Mouse (Mus musculus) forelimb bud, embryonic 11.5 days (tissue): ENCODE results near the gene Ccdc148.

Source experiments
- DNase-seq: peaks from one replicate; pipeline ENCODE4 v3.0.0-alpha.2; 2012; ENCODE audit warnings: low read depth, low spot score

Ccdc148 gene

DNA sequence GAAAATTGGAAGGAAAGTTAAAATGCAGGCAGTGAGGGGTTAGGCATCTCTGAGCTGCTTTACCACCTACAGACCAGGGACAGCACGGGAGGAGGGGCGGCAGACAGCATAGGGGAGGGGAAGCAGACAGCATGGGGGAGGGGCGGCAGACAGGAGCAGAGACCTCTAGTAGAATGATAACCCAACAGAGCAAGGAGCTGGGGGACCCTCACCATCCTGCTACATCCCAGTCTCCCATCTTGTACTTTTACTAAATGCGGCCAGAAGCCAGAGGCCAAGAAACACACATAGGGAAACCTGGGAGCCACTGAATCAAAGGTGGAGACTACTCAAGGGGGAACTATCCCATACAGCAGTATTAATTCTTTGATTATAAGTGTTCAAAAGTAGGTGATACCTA, 242.1 kb downstream of the Ccdc148 start:
- DNase-seq: no peak

DNA sequence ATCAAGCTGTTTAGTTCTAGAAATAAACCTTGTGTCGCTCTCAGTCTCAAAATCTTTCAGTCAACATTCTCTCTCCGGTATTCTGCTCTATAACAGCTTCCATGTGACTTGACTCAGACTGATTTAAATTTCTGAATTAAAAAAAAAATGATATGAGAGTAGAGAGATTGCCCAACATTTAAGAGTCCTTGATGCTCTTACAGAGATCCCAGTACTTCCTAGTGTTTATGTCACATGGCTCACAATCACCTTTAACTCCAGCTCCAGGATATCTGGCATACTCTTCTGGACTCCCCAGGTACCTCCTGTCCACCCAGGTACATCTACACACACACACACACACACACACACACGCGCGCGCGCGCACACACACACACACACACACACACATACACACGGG, 248.1 kb downstream of the Ccdc148 start:
- DNase-seq: no peak

DNA sequence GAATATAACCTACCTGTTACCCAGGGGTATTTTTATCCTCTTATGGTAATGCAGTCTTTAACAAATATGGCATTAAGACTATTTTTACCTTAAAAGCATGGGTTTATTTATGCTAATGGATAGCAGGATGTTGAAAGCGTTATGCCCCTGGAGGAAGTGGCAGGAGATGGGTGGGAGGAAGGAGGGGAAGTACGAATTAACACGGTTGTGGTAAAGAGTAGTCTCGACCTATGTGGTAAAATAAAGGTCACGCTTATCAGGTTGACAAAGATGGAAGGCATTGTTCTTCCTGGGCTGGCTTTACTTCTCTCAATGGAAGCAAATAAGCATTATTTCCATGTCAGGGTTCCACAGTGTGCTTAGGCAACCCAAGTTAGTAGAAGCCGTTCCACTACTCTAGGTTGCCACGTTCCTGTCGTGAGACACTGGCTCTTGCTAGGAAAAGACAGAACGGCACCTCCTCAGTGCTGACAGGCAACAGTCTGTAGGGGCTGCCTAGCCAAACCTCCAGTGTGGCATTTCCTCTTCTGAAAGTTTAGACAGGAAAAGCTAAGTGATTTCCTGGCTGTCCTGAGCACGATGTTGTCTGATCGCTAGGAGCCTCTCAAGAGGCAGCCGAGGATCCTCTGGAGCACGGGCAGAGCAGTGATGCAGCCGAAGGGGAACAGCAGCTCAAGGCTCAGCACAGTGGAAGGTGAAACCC, 253.5 kb downstream of the Ccdc148 start:
- no peak for DNase-seq

DNA sequence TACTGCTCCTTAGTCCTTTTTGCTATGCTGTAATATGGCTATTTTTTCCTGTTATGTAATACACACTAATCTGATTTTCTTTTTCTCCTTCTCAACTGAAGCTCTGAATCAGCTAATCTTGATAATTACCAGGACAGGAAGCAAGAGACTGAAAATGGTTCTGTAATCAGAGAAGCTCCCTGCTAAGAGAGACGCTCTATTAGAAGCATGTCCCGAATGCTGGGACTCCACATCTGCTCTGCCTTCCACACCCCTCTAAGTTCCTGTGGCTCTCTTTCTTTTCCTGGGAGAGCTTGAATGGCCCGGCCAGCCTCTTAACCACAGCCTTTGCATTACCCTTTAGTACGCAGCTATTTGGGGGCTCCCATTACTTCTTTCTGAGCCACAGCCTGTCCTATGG, 255.4 kb downstream of the Ccdc148 start:
- DNase-seq: no peak

DNA sequence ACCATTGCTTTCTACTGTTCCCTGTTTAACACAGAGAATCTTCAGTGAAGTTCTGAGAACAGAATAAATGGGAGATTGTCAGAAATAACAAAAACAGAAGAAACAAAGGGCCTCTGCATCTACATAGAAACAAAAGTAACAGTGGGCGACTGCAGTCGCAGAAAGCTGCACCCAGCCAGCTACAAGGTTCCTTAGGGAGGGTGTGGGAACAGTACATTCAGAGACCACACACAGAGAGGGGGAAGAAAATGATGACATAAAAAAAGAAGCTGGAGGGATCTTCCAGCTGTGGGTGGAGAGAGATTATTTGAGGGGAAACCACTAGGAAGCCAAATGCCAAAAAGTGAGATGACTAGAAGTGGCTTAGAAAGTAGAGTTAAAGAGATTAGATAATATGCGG, 280.6 kb downstream of the Ccdc148 start:
- DNase-seq: no peak

DNA sequence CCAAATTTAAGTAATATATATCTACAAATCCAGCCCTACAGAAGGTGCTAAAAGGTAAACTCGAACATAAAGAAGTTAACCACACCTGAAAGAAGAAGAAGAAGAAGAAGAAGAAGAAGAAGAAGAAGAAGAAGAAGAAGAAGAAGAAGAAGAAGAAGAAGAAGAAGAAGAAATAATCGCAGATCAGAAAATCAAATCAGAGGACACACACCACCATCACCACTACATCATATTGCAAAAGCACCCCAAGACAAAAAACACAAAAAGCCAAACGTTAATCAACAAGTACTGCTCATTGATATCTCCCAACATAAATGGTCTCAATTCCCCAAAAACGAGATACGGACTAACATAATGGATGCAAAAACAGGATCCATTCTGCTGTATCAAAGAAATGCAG, 301.3 kb downstream of the Ccdc148 start, which contains the start of gene Gm11099:
Gene Gm11099 (plus strand): TSS at position 301 of the 400 bp plus-strand sequence.
- no peak for DNase-seq

DNA sequence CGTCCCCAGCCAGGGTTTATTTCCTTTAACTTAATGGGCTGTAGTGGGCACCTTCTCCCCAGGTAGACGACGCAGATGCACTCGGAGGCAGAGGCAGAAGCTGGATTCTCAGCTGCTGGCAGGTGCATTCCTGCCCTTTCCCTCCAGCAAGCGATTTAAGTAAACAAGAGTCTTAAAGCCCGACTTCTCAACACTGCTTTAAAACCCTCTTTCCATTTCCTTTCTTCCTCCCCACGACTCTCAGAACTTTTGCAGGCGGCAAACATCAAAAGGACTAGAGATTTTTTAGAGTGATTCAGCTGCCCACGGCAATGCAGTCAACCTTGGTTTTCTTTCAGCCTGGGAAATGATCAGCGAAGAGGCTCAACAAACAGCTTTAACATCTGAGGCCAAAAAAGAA, 316.0 kb downstream of the Ccdc148 start:
- peak; percentile 19 for DNase-seq

DNA sequence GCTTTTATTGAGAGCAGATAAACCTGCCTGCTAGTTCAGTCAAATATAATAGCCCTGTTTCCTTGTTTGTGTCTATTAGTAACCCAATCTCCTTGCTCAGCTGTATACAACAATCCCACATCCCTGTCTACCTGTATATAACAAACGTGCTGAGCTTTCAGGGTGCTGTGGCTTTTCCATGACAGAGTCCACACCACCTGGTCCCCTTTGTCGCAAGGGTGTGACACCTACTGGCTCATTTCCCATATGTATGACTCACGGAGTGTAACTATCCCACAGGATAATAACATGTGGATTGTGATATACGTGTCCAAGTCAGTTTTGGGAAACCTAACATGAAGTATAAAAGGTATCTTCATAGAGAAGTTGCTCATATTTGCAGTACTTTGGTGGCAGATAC, 318.0 kb downstream of the Ccdc148 start:
- DNase-seq: no peak

DNA sequence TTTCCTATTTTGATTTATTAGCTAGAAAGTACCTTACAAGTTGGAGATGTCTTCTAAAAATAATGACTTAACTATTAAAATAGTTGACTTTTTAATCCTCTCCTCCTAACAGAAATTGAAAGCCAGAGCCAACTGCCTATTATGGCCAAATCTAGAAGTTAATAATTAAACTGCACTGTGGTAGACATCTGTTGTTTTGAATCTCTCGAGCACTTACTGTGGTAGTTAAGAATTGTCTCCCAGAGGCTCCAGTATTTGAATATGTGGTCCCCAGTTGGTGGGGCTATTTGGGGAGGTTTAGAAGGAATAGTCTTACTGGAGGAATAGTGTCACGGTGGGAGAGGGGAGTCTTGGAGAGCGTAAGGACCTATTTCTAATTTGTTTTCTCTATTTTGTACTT, 319.5 kb downstream of the Ccdc148 start:
- DNase-seq: no peak

DNA sequence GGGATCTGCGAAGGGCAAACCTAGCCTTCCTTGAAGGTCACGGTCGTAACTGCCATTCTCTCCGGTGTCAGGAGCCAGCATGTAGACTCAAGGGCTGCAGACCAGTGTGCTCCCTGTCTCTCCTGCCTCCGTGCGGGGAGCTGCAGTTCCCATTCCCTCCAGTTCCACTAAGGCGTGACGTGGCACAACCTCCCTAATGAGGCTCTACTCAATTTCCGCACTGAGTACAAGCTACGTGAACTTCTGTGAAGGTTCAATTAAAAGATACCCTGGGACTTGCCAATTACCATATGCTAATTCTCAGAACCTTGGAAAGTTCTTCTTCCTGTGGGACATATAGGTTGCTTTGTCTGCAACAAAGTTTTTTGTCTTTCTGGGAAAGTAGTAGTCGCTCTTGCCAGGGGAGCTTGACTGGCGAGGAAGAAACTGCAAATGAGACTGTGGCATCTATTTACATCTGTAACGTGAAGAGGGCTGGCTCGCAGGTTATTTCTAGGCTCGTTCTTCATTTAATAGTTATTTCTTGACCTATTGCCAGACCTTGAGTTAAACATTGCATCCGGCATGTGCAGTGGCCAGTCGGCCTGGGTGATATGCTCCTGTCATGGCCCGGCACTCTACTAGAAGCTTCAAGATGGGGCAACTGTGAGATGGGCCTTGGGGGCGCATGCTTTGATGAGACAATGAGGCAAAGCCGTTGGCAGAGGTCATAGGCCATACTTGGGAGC, 328.1 kb downstream of the Ccdc148 start:
- DNase-seq: no peak

DNA sequence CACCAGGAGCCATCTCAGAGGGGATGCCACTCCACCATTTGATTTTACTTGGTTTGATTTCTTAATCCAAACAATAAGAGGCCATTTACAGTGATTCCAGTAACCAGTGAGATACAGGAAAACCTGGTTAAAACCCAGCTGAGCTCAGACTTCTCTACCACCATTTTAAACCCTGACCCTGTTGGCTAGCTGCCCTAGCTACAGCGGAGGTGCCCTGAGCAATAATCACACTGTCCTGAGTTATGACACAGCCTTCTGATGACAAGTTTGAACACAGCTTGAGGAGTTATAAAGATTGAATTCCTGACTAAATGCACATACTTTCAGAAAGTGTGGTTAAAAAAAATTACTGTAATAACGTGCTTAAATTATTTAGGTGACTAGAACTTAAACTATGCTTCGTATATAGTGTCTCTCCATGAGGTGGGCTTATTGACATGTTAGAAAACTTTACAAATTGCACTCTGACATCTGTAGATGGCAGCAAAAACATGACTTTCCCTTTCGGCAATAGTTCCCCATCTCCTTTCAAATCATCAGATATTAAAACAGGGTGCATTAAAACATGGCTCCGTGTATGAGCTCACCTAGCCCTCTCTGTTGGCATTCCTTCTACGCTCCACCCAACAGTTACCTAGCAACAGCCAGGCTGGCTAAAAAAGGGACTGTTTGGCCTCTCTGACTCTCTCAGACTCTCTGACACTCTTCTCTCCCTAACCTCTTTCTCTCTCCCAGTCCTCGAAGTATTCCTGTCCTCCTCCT, 330.3 kb downstream of the Ccdc148 start:
- peak; percentile 14 for DNase-seq

DNA sequence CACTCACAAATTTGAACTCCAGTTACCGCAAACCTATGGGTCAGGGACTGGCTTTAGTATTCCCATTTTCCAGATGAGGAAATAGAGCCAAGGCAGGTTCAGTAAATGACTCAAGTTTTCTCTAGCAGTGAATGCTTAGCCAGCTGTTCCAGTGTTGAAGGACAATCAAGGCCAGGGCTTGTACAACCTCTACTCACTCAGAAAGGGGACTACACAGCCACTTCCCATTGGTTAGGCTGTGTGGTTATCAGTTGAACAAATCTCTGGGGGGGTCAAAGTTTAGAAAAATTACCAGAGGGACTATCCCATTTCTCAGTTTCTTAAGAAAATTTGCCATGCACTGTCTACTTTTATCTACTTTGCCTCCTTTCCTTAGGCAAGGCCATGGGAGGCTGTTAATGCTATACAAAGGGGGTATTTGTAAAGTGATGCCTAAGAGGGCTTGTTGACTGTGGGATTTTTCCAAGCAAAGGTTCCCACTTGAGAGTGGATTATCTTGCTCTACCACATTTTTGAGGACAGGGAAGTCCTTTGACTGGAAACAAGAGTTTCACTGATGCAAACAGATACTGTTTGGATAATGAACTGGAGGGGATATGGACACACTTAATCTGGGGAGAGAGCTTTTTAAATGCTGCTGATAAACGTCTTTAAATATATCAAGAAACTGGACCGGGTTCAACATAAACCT, 331.4 kb downstream of the Ccdc148 start:
- no peak for DNase-seq

DNA sequence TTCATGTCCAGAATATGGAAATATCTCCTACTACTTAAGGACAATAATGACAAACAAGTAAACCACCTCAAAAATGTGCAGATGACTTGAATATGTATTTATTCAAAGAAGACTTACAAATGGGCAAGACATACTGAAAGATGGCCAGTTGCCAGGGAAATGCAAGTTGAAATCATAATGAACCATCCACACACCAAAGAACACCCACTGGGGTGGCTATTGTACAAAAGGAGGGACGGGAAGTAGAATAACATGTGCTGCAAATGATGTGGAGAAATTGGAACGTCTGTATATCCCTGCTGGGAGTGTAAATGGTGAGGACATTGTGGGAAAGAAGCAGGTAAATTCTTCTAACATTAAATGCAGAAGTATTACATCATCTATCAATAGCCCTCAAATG, 347.5 kb downstream of the Ccdc148 start:
- DNase-seq: no peak

DNA sequence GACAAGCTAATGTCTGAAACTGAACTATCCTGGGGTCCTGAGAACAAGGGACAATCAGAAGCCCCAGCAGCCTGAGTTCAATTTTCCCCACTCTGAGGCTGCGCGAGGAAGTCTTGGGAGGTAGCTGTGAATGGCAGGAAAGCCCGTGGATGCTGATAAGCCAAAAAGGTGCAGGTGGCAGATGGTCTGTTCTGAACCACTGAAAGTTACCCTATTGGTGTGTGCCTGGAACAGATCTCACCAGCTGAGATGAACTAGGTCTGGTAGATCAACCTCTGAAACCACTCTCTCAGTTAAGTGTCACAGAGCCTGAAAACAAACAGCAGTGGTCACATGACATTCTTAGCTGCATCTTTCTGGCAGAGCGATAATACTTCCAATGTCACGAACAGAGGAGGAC, 360.9 kb downstream of the Ccdc148 start:
- no peak for DNase-seq

DNA sequence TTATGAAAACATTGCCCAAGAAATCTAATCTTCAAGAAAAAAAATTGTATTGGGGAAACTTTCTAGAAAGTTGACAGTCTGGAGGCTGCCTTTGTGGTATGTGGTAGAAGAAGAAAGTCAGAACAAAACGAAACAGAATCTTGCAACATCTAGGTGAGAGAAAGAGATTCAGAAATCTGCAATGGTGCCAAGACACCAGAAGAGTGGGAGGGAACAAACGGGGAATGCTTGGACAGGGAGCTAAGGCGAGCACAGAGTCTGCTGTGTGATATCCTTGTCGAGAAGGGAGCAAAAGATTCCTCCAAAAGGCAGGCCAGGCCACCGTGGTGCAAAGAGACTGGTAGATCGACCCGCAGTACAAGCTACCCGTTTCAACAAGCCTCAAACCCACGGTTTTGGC, 361.4 kb downstream of the Ccdc148 start:
- no peak for DNase-seq

DNA sequence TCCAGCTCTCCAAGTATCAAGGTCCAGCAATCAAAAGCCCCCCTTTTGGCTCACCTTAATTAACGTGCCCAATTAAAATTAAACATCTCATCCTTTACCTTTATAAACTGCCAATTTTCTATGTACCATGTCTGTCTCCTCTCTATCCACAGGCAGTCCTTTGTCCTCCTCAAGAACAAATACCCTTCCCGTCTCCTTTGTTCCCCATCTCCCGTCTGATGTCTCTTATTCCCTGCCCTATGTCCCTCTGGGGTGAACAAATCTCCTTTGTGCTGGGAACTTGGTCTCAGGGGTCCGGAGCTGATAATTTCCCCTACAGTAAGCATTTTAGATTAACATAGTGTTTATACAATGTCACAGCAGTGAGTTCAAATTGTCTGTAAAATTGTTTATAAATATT, 363.0 kb downstream of the Ccdc148 start:
- DNase-seq: no peak

DNA sequence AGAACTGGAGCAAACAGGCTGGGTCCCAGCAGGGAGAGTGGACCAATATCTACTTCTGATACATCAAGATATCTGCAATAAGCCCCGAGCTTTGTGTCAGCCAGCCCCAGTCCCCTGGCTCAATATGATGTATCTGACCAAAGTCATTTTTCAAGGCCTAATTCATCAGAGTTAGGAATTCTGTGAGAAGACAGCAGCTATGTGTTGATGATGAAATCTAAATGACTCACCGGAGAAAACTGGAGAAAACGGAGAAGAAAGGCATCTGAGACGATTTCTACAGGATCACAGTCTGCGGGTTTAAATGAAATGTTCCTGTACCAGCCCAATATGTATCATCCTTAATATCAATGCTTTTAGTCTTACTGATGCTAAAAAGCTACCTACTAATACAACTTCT, 365.1 kb downstream of the Ccdc148 start:
- no peak for DNase-seq

DNA sequence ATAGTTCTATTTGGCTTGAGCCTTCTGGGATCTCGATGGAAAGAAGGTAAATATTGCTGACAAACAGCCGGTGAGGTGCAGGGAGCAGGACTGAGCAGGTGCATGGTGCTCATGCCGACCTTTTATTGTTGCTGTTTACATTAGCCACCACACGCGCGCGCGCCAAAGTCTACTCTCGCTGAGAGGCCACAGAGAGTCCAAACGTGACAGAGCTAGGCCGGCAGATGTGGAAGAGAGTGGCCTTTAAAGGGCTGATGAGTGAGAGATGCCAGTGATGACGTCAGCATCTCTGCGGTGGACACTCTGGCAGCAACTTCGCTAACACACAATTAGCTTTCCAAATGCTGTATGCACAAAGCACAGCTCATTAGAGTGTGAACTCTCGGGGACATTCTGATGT, 366.0 kb downstream of the Ccdc148 start:
- no peak for DNase-seq

DNA sequence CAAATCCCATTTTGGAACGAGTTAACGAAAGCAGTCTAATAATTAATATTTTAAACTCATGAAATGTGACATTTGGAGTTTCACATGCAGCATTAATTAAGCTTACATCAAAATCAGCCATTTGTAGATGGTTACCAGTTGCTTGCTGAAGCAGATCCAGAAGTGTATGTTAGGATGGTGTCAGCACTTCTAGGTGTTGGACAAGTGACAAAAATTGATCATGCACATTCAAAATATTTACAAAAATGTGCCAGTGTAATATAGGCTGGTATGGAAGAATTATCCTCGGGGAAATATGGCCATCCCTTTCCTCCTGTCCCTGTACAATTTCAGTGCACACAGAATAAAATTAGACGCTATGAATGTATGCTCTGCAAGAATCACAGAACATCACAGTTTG, 370.1 kb downstream of the Ccdc148 start:
- DNase-seq: no peak

DNA sequence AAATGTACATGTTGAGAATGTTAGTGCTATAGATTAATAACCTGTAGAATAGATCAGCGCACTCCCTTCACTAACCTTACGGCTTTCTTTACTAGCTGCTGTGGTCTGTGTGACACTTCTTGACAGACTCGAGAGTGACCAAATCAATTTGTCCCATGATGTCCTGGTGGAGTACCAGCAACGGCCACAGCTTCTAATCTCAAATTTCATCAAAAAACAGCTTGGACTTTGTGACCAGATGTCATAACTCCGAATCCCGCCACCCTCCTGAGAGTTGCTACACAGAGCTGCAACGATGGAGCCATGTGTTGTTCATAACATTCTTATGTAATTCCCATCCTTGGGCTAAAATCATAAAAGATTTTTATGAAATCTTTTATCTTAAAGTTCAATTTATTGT, 370.5 kb downstream of the Ccdc148 start:
- peak; percentile 19 for DNase-seq

DNA sequence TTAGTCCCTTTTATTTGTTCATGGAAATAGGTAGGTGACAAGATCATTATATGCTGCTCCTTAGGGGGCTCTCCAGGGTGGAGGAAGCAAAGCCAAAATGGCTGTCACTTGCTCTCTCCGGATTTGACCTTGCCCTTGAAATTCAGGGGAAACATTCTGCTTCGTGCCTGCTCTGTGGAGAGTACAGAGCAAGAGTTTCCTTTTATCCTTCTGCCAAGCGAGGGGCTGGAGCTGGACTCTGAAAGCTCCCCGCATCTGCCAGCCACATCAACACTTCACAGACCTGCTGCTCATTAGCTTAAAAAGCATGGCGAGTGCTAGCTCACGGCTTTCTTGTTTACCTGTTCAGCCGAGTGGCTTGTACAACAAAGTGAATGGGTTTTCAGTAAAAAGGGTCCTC, 373.1 kb downstream of the Ccdc148 start:
- DNase-seq: no peak

DNA sequence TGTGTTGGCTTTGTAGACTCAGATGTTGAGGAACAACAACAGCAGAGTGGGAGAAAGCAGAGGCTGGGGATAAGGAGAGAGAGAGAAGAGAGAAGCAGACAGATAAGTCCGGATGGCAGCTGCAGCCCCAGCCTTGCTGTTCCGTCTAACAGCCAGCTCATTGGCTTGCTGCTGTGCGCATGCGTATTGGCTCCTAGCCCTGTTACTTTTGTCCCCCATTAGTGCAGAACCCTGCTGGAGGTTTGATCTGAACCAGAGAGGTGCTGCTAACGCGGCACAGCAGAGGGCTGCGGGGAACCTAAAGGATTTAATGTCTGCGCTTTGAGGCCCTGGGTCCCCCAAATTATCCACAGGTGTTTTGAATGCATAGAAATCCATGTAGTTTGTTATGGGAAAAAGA, 373.8 kb downstream of the Ccdc148 start:
- peak; percentile 38 for DNase-seq
